Mouse (Mus musculus) CH12.LX (cell line): Measurements from ENCODE around the gene Gm20388. TPM values are rescaled to one million over a fixed set of nuclear protein-coding genes. Genes with fewer than 3 reads are reported as not detected.
A peak's percentile ranks its signal among the peaks of the same experiment; 100 is the strongest.

ENCODE experiments used
- DNase-seq: peaks from one replicate; pipeline ENCODE4 v3.0.0-alpha.2; 2013; ENCODE audit errors: extremely low read depth
- H3K27ac ChIP-seq: 2 replicates; pipeline ENCODE4 v1.5.1; 2012; ENCODE audit warnings: low read depth, mild to moderate bottlenecking, control low read depth, moderate library complexity; ENCODE audit not compliant: insufficient read depth
- H3K27me3 ChIP-seq: replicated peaks from 2 replicates; pipeline ENCODE3; 2012; ENCODE audit warnings: inconsistent platforms
- H3K36me3 ChIP-seq, 2 experiments: replicated peaks in 1 of 2; 2 replicates each; pipeline versions ENCODE3 to v1.6.1; 2012; ENCODE audit warnings: inconsistent platforms in 1 of 2, low read length in 1 of 2, mild to moderate bottlenecking in 1 of 2, mixed read lengths in 1 of 2, moderate library complexity in 1 of 2; ENCODE audit not compliant: control insufficient read depth in 1 of 2, insufficient read depth in 1 of 2
- H3K4me1 ChIP-seq, 2 experiments: 2 replicates each; pipeline ENCODE4 v1.6.1; 2012; ENCODE audit warnings: inconsistent platforms in 1 of 2, moderate library complexity in 1 of 2; ENCODE audit not compliant: insufficient read depth in 2 of 2, control insufficient read depth in 1 of 2
- H3K4me2 ChIP-seq: 2 replicates; pipeline ENCODE4 v1.6.1; 2012; ENCODE audit warnings: low read depth, mild to moderate bottlenecking, control low read depth; ENCODE audit not compliant: poor library complexity, insufficient read depth, severe bottlenecking
- H3K4me3 ChIP-seq, 3 experiments: fragments of 150-350 bp in 1 of 3; sonication (generic) in 1 of 3; replicated peaks in 1 of 3; 2 replicates each; pipeline versions ENCODE3 to v1.5.1; 2011 to 2012; ENCODE audit warnings: low read depth in 2 of 3, low read length in 2 of 3, mild to moderate bottlenecking in 2 of 3, moderate library complexity in 2 of 3, control low read depth in 1 of 3, improper control_type of control experiment in 1 of 3, inconsistent platforms in 1 of 3, mixed read lengths in 1 of 3; ENCODE audit not compliant: poor library complexity in 1 of 3
- H3K79me2 ChIP-seq: replicated peaks from 2 replicates; pipeline ENCODE4 v1.6.1; 2012; ENCODE audit warnings: mild to moderate bottlenecking, moderate library complexity; ENCODE audit not compliant: control insufficient read depth, poor library complexity, insufficient read depth, severe bottlenecking; ENCODE audit errors: extremely low read depth
- H3K9ac ChIP-seq: 2 replicates; pipeline ENCODE4 v1.6.1; 2012; ENCODE audit warnings: low read depth, mild to moderate bottlenecking, control low read depth, moderate library complexity; ENCODE audit not compliant: insufficient read depth
- H3K9me3 ChIP-seq: replicated peaks from 2 replicates; pipeline ENCODE3; 2012; ENCODE audit warnings: low read length, inconsistent platforms, mixed read lengths
- CTCF ChIP-seq, 2 experiments: IDR thresholded peaks in 1 of 2; conservative IDR thresholded peaks in 1 of 2; 2 replicates each; pipeline ENCODE4 v1.5.1; 2011 to 2012; ENCODE audit warnings: low read depth in 2 of 2, low read length in 2 of 2, improper control_type of control experiment in 1 of 2, inconsistent platforms in 1 of 2, mild to moderate bottlenecking in 1 of 2, moderate library complexity in 1 of 2
- EP300 ChIP-seq: IDR thresholded peaks from 2 replicates; pipeline ENCODE4 v1.6.1; 2011; ENCODE audit warnings: low read length, improper control_type of control experiment
- GABPA ChIP-seq: IDR thresholded peaks from 2 replicates; pipeline ENCODE4 v1.6.1; 2012; ENCODE audit warnings: low read depth, low read length, improper control_type of control experiment, inconsistent platforms; ENCODE audit not compliant: insufficient replicate concordance
- IRF4 ChIP-seq: IDR thresholded peaks from 2 replicates; pipeline ENCODE4 v1.6.1; 2014; ENCODE audit warnings: low read depth, mild to moderate bottlenecking, inconsistent platforms, low read length, improper control_type of control experiment
- MYC ChIP-seq: IDR thresholded peaks from 2 replicates; pipeline ENCODE4 v1.6.1; 2011; ENCODE audit warnings: low read depth, mild to moderate bottlenecking, improper control_type of control experiment, low read length
- NRF1 ChIP-seq: IDR thresholded peaks from 2 replicates; pipeline ENCODE4 v1.6.1; 2014; ENCODE audit warnings: low read depth, mild to moderate bottlenecking, inconsistent platforms, low read length, improper control_type of control experiment, moderate library complexity
- RAD21 ChIP-seq: IDR thresholded peaks from 2 replicates; pipeline ENCODE4 v1.6.1; 2011; ENCODE audit warnings: low read depth, mild to moderate bottlenecking, low read length, improper control_type of control experiment, moderate library complexity
- SMC3 ChIP-seq: IDR thresholded peaks from 2 replicates; pipeline ENCODE4 v1.6.1; 2011; ENCODE audit warnings: low read depth, low read length, improper control_type of control experiment
- UBTF ChIP-seq: IDR thresholded peaks from 2 replicates; pipeline ENCODE4 v1.6.1; 2012; ENCODE audit warnings: low read depth, mild to moderate bottlenecking, inconsistent platforms, low read length, improper control_type of control experiment, moderate library complexity
- dilution Hi-C: fragments of 300-500 bp; cut with MboI; formaldehyde crosslinking; loops from 2 replicates; pipeline ENCODE4 v1.14.3; 2020; ENCODE audit warnings: low sequenced_read_pairs; ENCODE audit not compliant: extremely low pct_unique_long_range_greater_than_20kb, extremely low pct_ligation_motif_present
- in situ Hi-C: fragments of 300-500 bp; cut with MboI; formaldehyde crosslinking; loops from 3 replicates; pipeline ENCODE4 v1.14.3; 2019; ENCODE audit warnings: low sequenced_read_pairs, low pct_ligation_motif_present, low pct_unique_long_range_greater_than_20kb, mixed read lengths
- polyA plus RNA-seq: library from polyadenylated mRNA; unstranded; fragments of >175 nt; gene quantifications from 2 replicates; pipeline ENCODE4 v1.2.1, GENCODE M21; 2012; ENCODE audit warnings: low read depth; ENCODE audit not compliant: insufficient read length
- total RNA-seq, 2 experiments: library from RNA; depleted of rRNA; stranded (reverse); fragments of 300-350 nt in 1 of 2; fragments of >200 nt in 1 of 2; gene quantifications; 2 replicates each; pipeline ENCODE4 v1.2.3; 2012 to 2014

The Gm20388 gene
- total and polyA plus RNA-seq, 3 experiments = 14.8 to 26.3 (median 22.2) TPM

DNA sequence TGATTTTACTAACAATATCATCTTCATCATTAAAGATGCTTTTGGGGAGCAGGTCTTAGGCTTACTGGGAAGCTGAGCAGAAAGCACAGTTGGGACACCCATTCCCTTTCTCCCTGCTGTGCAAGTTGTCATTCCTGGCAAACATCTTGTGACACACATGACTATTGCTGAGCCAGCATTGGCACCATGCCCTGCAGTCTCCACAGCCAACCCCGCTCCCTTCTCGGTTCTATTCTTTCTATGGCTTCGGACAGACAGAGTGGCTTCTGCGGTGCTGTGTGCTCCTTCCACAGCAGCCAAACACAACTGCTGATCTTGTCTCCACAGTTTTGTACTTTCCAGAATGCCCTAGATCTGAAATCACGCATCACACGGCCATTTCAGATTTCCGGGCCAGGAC, 1397.1 kb downstream of the Gm20388 start:
- no peak for DNase-seq
- TF ChIP-seq SMC3 (no peak), GABPA (no peak), MYC (no peak), UBTF (no peak)
- Histone ChIP-seq H3K4me3 (no peak overlapping the region), H3K4me1 (peaks cover 0 to 2% of the 10 kb centered on the region in 2 experiments; a peak in 1 of 4 replicates), H3K36me3 (no peaks in the 10 kb centered on the region), H3K79me2 (no peaks in the 10 kb centered on the region), H3K4me2 (no peak overlapping the region), H3K27ac (no peak overlapping the region), H3K27me3 (peaks cover 88% of the 10 kb centered on the region), H3K9ac (no peak overlapping the region), H3K9me3 (peaks cover 2% of the 10 kb centered on the region)
- in situ Hi-C loops (no loop called here), dilution Hi-C loops (no loop called here)

DNA sequence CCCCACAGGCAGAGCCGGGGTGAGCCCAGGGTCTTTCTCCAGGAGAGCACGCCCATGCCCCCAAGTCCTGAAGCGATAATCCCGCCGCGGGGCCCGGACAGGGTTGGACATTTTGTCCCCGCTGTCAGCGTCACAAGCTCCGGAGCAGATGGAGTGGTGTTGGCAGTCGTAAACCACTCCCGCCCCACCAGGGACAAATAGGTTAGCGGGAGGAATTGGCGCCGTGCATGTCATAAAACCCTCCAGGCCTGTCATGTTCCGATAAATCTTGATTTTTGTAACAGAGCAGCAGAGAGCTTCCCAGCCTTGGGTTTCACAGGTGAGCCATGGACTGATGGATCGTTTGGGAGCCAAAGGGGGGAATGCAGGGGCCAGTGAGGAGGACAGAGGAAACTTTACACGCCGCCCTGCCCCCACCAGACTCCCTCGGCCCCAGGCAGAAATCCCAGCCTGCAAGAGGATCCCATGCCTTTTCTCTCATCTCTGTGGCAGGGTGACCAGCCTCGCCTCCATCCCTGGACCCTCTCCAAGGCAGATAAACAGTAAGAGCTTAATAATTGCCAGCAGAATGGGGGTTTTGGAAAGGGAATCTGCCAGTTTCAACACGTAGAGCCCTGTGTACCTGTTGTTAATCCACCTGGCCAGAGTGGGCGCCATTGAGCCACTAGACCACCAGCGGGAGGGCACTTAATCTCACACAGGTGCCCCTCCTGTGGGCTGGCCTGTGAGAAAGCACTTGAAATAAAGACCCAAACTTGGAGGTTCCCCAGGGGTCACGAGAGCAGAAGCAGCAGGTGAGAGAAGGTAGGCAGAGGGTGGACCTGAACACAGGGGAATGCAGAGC, 1400.6 kb downstream of the Gm20388 start:
- no peak for DNase-seq
- dilution Hi-C loops = no loop called here
- H3K27ac ChIP-seq = no peak overlapping the region
- H3K4me3 ChIP-seq = no peak overlapping the region
- no peak for TF ChIP-seq EP300
- TF ChIP-seq CTCF (conservative IDR thresholded peaks at IDR 0.05 in 1 of 2, IDR thresholded peaks at IDR 0.05 in 1 of 2; ENCODE audit: low read depth in 2 of 2, low read length in 2 of 2) = peak in 1 of 2 experiments; percentile 31; a peak in 2 of 4 replicates
- TF ChIP-seq, all 38 proteins: peak for 1
- Histone ChIP-seq H3K4me1 (no peaks in the 10 kb centered on the region), H3K79me2 (no peaks in the 10 kb centered on the region), H3K27me3 (peaks cover 90% of the 10 kb centered on the region), H3K4me2 (no peak overlapping the region), H3K9me3 (no peaks in the 10 kb centered on the region), H3K9ac (no peak overlapping the region), H3K36me3 (no peaks in the 10 kb centered on the region)
- in situ Hi-C loops = no loop called here

DNA sequence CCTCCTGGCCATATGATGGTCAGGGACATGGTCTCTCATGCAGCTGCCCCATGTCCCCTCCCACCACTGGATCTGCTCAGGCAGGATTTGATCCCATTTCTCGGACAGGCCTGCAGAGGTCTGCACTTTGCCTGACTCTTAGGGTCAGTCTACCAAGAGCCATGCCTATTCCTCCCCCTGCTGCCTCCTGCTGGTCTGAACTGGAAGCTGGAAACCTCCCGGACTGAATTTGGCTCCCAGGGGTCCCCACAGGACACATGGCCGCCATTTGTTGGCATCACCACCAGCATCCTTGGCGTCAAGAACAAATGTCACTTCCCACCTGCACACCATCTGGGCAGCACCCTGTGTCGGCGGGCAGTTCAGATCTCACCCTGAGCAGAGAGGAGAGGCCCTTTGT, 1402.8 kb downstream of the Gm20388 start:
- H3K36me3 ChIP-seq = no peaks in the 10 kb centered on the region
- DNase-seq = no peak
- in situ Hi-C loops (no loop called here), dilution Hi-C loops (no loop called here)
- no peak overlapping the region for H3K4me3 ChIP-seq
- H3K79me2 ChIP-seq = no peaks in the 10 kb centered on the region
- peaks cover 87% of the 10 kb centered on the region for H3K27me3 ChIP-seq
- H3K9ac ChIP-seq = no peak overlapping the region
- no peaks in the 10 kb centered on the region for H3K9me3 ChIP-seq
- no peaks in the 10 kb centered on the region for H3K4me1 ChIP-seq
- H3K27ac ChIP-seq = no peak overlapping the region
- H3K4me2 ChIP-seq = no peak overlapping the region
- TF ChIP-seq SMC3 (peak; percentile 56), RAD21 (peak; percentile 1), NRF1 (no peak), IRF4 (no peak), CTCF (conservative IDR thresholded peaks at IDR 0.05 in 1 of 2, IDR thresholded peaks at IDR 0.05 in 1 of 2; ENCODE audit: low read depth in 2 of 2, low read length in 2 of 2) (peak in 1 of 2 experiments; percentile 53; a peak in 2 of 4 replicates)
